Mouse (Mus musculus) testis, adult 10 weeks (tissue): ENCODE data around the gene Ptgr1. TPM values are rescaled to one million over a fixed set of nuclear protein-coding genes. Genes with fewer than 3 reads are reported as not detected.

Experiments
- polyA plus RNA-seq: library from polyadenylated mRNA; stranded (reverse); fragments of 350-450 nt; fragmentation: Illumina TruSeq; extraction: RNeasy Lipid Tissue Mini Kit (QIAGEN cat#74804); gene quantifications from one replicate; pipeline ENCODE4 v1.2.3, GENCODE M21; 2014; ENCODE audit warnings: low read depth, low replicate concordance

Ptgr1 gene
- 11.8 TPM for polyA plus RNA-seq

GRCm38 (mm10) chr4:58986540-58987190, at the start of gene Ptgr1:
Ptgr1 (minus strand) TSS chr4:58987119.

GRCm38 (mm10) chr4:59034918-59035785, 48.2 kb upstream of the Ptgr1 start, which contains the start of gene Gng10:
Gng10 (plus strand) TSS chr4:59035088.

GRCm38 (mm10) chr4:59002948-59003805, 16.3 kb upstream of the Ptgr1 start, which contains the start of gene Gm20503:
Gm20503 (plus strand) TSS chr4:59003210.

GRCm38 (mm10) chr4:58994762-58995161, 7.8 kb upstream of the Ptgr1 start, which contains the start of gene Dnajc25:
Dnajc25 (plus strand) TSS chr4:58995062.

GRCm38 (mm10) chr4:58943420-58944205, 43.3 kb downstream of the Ptgr1 start, which contains the start of gene Zkscan16:
Zkscan16 (plus strand) TSS chr4:58943628.

Other genes starting within 250 kb of the Ptgr1 start
- gene Olfr267, start 199.4 kb downstream of the Ptgr1 start, polyA plus RNA-seq, result 0.13 TPM
- 91.5 TPM for gene Ecpas, start 74.4 kb downstream of the Ptgr1 start, polyA plus RNA-seq
- gene Zkscan16, start 43.5 kb downstream of the Ptgr1 start, polyA plus RNA-seq, result 1.4 TPM
- 21.1 TPM for gene Dnajc25, start 7.9 kb upstream of the Ptgr1 start, polyA plus RNA-seq
- not detected for gene Gm20503, start 16.1 kb upstream of the Ptgr1 start, polyA plus RNA-seq
- gene Gng10, start 48.0 kb upstream of the Ptgr1 start, polyA plus RNA-seq, result 50.9 TPM
- 18.7 TPM for gene AI481877, start 151.9 kb upstream of the Ptgr1 start, polyA plus RNA-seq
- 22.6 TPM for gene Ugcg, start 202.1 kb upstream of the Ptgr1 start, polyA plus RNA-seq